Mouse (Mus musculus) heart, embryonic 16.5 days (tissue): ENCODE data around the gene Bbs9. TPM values are rescaled to one million over a fixed set of nuclear protein-coding genes. Genes with fewer than 3 reads are reported as not detected.

Source experiments
- ATAC-seq: fragments of 200-750 bp; cut with Nextera tagmentation; replicated peaks from 2 replicates; pipeline ENCODE4 v1.8.0; 2017; ENCODE audit warnings: moderate number of reproducible peaks; ENCODE audit not compliant: insufficient read depth, low FRiP score; ENCODE audit errors: extremely low read depth
- H3K27ac ChIP-seq: fragments of 300-500 bp; sonication (generic); 2 replicates; pipeline ENCODE4 v1.5.1; 2014; ENCODE audit warnings: mild to moderate bottlenecking, low read length, control low read depth, moderate library complexity
- H3K27me3 ChIP-seq: fragments of 300-500 bp; sonication (generic); 2 replicates; pipeline ENCODE4 v1.6.1; 2014; ENCODE audit warnings: low read length, mixed read lengths; ENCODE audit not compliant: control insufficient read depth, insufficient read depth
- H3K36me3 ChIP-seq: fragments of 300-500 bp; sonication (generic); 2 replicates; pipeline ENCODE4 v1.6.1; 2014; ENCODE audit not compliant: control insufficient read depth, insufficient read depth
- H3K4me1 ChIP-seq: fragments of 300-500 bp; sonication (generic); 2 replicates; pipeline ENCODE4 v1.6.1; 2014; ENCODE audit warnings: low read length, mixed read lengths; ENCODE audit not compliant: control insufficient read depth, insufficient read depth
- H3K4me2 ChIP-seq: fragments of 300-500 bp; sonication (generic); 2 replicates; pipeline ENCODE4 v1.6.1; 2014; ENCODE audit warnings: low read depth, mild to moderate bottlenecking, control low read depth, low read length
- H3K4me3 ChIP-seq: fragments of 300-500 bp; sonication (generic); 2 replicates; pipeline ENCODE4 v1.5.1; 2014; ENCODE audit warnings: mild to moderate bottlenecking, control low read depth, low read length
- H3K9ac ChIP-seq: fragments of 300-500 bp; sonication (generic); 2 replicates; pipeline ENCODE4 v1.6.1; 2014; ENCODE audit warnings: low read length, control low read depth
- H3K9me3 ChIP-seq: fragments of 300-500 bp; sonication (generic); replicated peaks from 2 replicates; pipeline ENCODE4 v1.6.1; 2016; ENCODE audit warnings: low read length; ENCODE audit not compliant: control insufficient read depth
- WGBS: fragments of 180-500 bp; shearing (Covaris S2); extraction: QIAGEN DNeasy Blood & Tissue Kit; methylation state at CpG from one replicate; pipeline ENCODE4 v1.1.7; 2014; 5-methylcytosine and 5-hydroxymethylcytosine counted together
- polyA plus RNA-seq: library from polyadenylated mRNA; unstranded; fragments of >200 nt; fragmentation: Nextera tagmentation; extraction: Ambion mirVana; gene quantifications from 2 replicates; pipeline ENCODE4 v1.2.1, GENCODE M21; 2015

Bbs9 gene
- polyA plus RNA-seq, 1 experiment from 2014 or later: 7.9 TPM

DNA sequence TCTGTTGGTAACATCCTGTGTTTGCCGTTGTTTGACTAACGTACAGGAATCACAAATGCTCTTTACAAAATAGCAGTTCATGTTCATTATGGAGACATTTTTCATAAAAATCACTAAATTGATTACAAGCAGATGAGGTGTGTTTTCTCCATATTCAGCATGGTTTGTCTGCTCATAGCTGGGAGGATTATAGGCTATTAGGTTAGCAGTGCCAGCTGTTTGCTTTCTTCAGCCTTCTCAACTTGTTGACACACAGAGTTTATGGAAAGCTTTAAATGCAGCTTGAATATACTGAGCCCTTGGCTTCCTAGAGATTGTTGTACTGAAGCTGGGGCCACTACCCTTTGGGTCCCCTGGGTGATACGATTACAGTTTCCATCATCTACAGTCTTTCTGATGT is 263.3 kb downstream of the Bbs9 start:
- WGBS: 90% methylated on average over 3 of the region's 3 CpGs
- H3K9me3 ChIP-seq: no peaks in the 10 kb centered on the region
- ATAC-seq: no peak

DNA sequence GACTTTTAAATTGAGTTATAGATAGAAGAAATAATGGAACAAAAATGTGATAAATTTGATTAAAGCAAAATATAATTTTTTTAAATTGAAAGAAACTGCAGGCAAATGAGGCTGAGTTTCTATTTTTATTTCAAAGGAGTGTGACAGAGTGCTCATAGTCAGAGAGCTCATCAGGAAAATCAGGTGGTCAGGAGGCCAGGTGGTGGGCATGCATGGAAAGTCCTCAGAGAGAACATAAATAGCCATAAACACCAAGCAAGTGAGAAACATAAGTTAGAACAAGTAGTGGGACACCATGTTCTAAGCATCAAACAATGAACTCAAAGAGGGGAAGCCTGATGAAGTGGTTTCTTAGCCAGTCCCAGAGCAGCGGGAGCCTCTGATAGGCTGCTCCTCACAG is 266.5 kb downstream of the Bbs9 start:
- Histone ChIP-seq H3K36me3 (no peaks in the 10 kb centered on the region), H3K27ac (no peak overlapping the region), H3K4me2 (no peak overlapping the region), H3K27me3 (no peaks in the 10 kb centered on the region), H3K9me3 (no peaks in the 10 kb centered on the region), H3K4me3 (no peak overlapping the region), H3K9ac (no peak overlapping the region), H3K4me1 (no peaks in the 10 kb centered on the region)
- ATAC-seq: no peak
- WGBS: 83% methylated on average over 1 of the region's 1 CpGs

More for the DNA sequence above, 263.3 kb downstream of the Bbs9 start:
- H3K27ac ChIP-seq: no peak overlapping the region
- no peaks in the 10 kb centered on the region for H3K4me1 ChIP-seq
- no peaks in the 10 kb centered on the region for H3K27me3 ChIP-seq
- no peak overlapping the region for H3K4me2 ChIP-seq
- no peak overlapping the region for H3K4me3 ChIP-seq
- H3K36me3 ChIP-seq: no peaks in the 10 kb centered on the region
- H3K9ac ChIP-seq: no peak overlapping the region

DNA sequence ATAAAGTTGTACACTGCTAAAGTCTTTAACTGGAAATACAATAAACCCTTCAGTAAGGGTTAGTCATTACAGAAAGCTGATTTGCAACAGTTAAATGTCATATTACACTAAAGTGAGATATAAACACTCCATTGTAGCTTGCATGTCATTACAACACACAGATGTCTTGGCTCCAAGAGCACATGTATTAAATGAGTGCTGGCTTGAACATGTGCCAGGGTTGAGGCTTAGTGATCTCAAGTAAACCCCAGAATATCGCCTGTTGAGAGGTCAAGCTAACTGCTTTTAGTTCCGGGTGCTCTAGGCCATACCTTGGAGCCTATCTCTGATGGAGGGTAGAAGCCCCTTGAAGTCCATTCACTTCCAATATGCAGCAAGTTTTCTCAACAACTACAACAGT is 273.1 kb downstream of the Bbs9 start:
- peaks cover 3% of the 10 kb centered on the region for H3K9me3 ChIP-seq
- ATAC-seq: no peak
- WGBS: 66% methylated on average over 2 of the region's 2 CpGs
- H3K9ac ChIP-seq: no peak overlapping the region
- H3K4me3 ChIP-seq: no peak overlapping the region
- H3K4me1 ChIP-seq: no peaks in the 10 kb centered on the region
- H3K36me3 ChIP-seq: no peaks in the 10 kb centered on the region
- H3K27me3 ChIP-seq: no peaks in the 10 kb centered on the region
- no peak overlapping the region for H3K4me2 ChIP-seq
- H3K27ac ChIP-seq: no peak overlapping the region

DNA sequence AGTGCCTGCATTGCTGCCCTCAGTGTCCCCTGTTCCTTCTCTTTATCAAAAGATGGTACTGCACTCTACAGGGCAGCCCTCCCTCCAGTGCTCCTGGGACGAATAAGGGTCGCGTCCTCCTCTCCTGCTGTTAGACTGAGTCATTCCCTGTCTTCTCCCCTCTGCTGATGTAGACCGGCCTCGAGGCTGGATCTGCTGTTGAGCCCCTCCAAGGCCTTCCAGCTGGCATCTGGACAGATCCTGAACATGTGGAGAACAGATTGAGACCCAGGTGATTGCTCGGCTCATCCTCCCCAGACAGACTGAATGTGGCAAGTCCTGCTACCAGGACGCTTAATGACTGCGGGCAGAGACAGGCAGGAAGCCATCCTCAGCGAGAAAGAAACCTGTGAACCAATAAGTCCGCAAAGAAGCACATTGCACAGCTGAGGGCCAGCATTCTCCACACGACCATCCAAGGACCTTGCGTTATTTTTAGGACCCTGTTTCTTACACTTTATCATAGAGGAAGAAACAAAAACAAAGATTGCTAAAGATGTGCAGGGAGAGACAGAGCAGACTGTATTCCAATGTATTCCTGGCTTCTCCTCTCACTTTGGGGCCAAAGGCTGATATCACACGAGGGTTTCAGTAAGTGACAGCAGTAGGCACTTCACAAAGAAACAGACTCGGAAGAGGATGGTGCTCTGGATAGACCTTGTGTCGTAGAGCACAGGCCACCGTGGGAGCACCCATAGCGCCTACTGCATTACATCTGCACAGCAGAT is 275.4 kb downstream of the Bbs9 start:
- WGBS: 68% methylated on average over 17 of the region's 17 CpGs
- Histone ChIP-seq H3K4me3 (no peak overlapping the region), H3K36me3 (no peaks in the 10 kb centered on the region), H3K4me1 (no peaks in the 10 kb centered on the region), H3K9ac (no peak overlapping the region), H3K27me3 (no peaks in the 10 kb centered on the region), H3K27ac (no peak overlapping the region), H3K4me2 (no peak overlapping the region), H3K9me3 (peaks cover 3% of the 10 kb centered on the region)
- ATAC-seq: no peak

DNA sequence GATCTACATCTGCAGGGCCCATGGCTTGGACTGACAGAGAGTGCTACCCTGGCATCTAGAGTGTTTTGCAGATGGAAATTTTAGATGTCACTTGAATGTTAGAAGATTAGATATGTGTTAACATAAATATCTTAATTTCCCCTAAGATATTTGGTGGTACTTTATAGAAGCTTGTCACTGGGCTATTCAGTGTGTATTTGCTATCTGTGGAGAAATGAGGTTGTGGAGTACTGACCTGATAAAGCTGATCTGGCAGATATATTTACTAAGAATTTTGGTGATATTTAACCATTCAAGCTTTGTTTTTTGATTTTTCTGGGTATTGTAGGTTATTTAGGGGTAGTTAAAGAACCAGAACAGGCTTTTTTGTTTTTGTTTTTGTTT is 276.0 kb downstream of the Bbs9 start:
- H3K27ac ChIP-seq: no peak overlapping the region
- no peak overlapping the region for H3K4me3 ChIP-seq
- no peaks in the 10 kb centered on the region for H3K4me1 ChIP-seq
- peaks cover 3% of the 10 kb centered on the region for H3K9me3 ChIP-seq
- no peak overlapping the region for H3K4me2 ChIP-seq
- no peaks in the 10 kb centered on the region for H3K27me3 ChIP-seq
- H3K36me3 ChIP-seq: no peaks in the 10 kb centered on the region
- ATAC-seq: no peak
- no peak overlapping the region for H3K9ac ChIP-seq

DNA sequence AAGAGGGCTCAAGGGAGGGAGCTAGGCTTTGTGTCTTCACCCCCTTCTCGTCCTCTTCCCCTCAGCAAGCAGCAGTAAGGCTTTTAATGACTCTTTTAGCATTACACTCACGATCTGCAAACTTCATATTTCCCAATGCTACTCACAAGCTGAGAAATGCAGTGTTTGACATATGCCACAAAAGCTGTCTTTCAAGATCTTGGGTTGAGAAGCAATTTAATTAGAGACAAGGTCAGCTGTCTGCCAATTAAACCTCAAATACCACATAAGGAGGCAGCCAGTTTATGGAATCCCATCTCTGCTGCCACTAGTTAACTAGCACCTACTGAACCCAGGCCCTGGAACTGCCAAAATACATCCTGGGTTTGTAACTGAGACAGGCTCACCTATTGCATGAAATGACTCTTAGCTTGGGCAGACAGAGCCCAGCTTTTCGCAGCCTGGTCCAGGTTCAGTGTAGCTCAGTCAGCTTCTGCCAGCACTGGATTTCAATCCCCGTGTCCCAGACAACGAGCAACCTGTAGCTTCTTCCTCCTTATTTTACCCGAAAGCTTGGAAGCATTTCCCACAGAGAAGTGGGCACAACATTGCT is 278.7 kb downstream of the Bbs9 start:
- no peak overlapping the region for H3K4me3 ChIP-seq
- no peak overlapping the region for H3K9ac ChIP-seq
- H3K36me3 ChIP-seq: no peaks in the 10 kb centered on the region
- no peak overlapping the region for H3K27ac ChIP-seq
- H3K4me1 ChIP-seq: no peaks in the 10 kb centered on the region
- no peak for ATAC-seq
- H3K4me2 ChIP-seq: no peak overlapping the region
- 77% methylated on average over 6 of the region's 6 CpGs for WGBS
- H3K9me3 ChIP-seq: peaks cover 3% of the 10 kb centered on the region
- no peaks in the 10 kb centered on the region for H3K27me3 ChIP-seq

DNA sequence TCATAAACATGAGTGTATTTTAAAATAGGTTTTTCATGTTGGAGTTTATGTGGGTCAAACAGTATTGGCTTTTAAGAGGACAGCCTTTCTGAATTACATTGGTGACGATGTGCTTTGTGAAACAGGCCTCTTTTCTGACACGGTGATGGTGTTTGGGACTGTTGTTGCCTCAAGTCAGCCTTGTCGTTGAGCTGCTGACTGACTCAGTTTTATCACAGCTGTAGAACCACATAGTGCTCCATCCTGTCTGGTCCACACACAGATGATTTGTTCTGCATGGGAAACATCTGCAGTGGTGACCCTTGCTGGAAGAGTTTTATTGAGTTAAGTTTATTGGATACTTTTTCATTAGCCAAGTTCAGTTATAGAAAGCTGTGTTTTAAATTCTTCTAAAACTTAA is 283.0 kb downstream of the Bbs9 start:
- WGBS: 63% methylated on average over 3 of the region's 3 CpGs
- Histone ChIP-seq H3K9me3 (no peaks in the 10 kb centered on the region), H3K4me2 (no peak overlapping the region), H3K36me3 (no peaks in the 10 kb centered on the region), H3K9ac (no peak overlapping the region), H3K27ac (no peak overlapping the region), H3K4me3 (no peak overlapping the region), H3K27me3 (no peaks in the 10 kb centered on the region), H3K4me1 (no peaks in the 10 kb centered on the region)
- ATAC-seq: no peak

DNA sequence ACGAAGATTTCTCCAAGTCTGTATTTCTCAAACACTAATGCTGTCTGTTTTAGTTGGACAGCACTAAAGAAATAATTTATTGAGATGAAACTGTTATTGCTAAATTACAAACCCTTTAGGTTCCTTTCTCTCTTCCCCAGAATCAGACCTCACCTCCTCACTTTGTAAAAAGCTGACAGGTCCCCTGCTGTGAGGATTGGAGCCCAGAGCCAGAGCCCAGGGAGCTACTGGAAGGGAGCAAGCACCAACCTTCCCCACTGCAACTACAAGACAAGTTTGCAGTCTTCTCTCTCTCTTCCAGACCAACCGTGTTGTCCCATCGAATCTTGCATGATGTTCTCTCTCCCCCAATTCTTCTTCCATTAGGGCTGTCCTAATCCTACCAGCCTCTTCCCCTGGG is 283.7 kb downstream of the Bbs9 start:
- H3K4me3 ChIP-seq: no peak overlapping the region
- no peaks in the 10 kb centered on the region for H3K4me1 ChIP-seq
- no peaks in the 10 kb centered on the region for H3K27me3 ChIP-seq
- no peak overlapping the region for H3K9ac ChIP-seq
- 64% methylated on average over 3 of the region's 3 CpGs for WGBS
- no peak overlapping the region for H3K27ac ChIP-seq
- H3K36me3 ChIP-seq: no peaks in the 10 kb centered on the region
- H3K4me2 ChIP-seq: no peak overlapping the region
- H3K9me3 ChIP-seq: no peaks in the 10 kb centered on the region
- ATAC-seq: no peak

DNA sequence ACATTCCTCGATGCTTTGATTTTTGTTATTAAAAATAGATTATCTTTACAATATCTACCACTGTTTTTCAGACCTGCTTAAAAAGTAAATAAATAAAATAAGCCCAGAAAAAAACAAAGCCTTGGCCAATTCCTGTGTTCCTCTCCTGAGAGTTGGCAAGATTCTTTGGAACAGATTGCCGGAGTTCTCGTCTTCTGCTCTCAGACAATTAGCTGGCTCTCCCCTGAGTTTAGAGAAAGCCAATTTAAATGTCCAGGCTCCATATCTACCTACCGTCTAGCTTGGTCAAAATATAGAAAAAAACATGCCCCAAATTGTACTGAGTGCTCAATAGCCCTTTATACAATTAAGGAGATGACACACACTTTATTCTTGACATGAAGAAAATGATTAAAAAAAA is 284.9 kb downstream of the Bbs9 start:
- Histone ChIP-seq H3K36me3 (no peaks in the 10 kb centered on the region), H3K27me3 (no peaks in the 10 kb centered on the region), H3K9ac (no peak overlapping the region), H3K4me1 (no peaks in the 10 kb centered on the region), H3K4me2 (no peak overlapping the region), H3K4me3 (no peak overlapping the region), H3K9me3 (no peaks in the 10 kb centered on the region), H3K27ac (no peak overlapping the region)
- ATAC-seq: no peak
- WGBS: 75% methylated on average over 4 of the region's 4 CpGs
